Mouse (Mus musculus): ENCODE measurements around the gene Ring1. TPM values are rescaled to one million over a fixed set of nuclear protein-coding genes. Genes with fewer than 3 reads are reported as not detected.

Ring1 gene
- total RNA-seq (2015; ENCODE audit: low replicate concordance) (1.3 and 2.5 TPM in 2 replicates), total RNA-seq (2017; ENCODE audit: low replicate concordance) (1.9 and 2.0 TPM in 2 replicates)

DNA sequence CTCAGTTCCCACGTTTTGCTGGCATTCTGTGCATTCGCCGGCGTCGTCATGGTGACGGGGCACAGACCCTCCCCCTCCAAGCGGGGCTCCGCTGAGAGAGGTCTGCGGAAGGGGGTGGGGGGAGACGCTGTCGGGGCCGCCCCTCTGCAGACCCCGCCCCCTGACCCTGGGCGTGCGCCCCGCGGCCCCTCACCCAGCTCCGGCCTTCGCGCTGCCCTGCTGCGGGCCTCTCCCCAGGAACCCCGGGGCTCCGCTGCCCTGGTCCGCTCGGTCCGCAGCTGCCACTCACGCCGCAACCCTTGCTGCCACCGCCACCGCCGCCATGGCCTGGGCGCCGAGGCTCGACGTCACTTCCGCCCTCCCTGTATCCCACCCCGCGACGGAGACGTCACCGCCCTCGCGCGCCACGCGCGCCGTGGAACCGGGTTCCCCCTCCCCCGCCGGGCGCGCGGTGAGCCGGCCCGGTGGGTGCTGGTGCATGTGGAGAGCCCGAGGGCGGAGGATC, at the start of gene Ring1:
TSS of gene Ring1 (minus strand) at position 364 of the 505 bp plus-strand sequence.
- peak; percentile 59 for ATAC-seq (replicated peaks; ENCODE audit: low FRiP score, poor library complexity, severe bottlenecking)

DNA sequence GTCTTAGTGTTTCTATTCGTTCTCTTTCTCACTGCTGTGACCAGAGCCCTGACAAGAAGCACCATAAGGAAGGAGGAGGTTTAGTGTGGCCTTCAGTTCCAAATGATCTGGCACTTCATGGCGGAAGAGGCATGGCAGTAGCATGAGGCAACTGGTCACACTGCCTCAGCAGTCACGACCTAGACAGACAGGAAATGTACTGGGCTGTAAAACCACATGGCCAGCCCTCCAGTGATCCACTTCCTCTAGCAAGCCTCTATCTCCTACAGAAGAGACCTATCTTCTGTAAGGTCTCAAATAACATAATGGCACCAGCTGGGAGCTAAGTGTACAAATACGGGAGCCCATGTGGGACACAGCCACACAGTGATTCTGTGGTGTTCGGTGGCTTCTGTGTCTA, 47.6 kb upstream of the Ring1 start:
- ATAC-seq (replicated peaks; ENCODE audit: low FRiP score, poor library complexity, severe bottlenecking) = no peak

DNA sequence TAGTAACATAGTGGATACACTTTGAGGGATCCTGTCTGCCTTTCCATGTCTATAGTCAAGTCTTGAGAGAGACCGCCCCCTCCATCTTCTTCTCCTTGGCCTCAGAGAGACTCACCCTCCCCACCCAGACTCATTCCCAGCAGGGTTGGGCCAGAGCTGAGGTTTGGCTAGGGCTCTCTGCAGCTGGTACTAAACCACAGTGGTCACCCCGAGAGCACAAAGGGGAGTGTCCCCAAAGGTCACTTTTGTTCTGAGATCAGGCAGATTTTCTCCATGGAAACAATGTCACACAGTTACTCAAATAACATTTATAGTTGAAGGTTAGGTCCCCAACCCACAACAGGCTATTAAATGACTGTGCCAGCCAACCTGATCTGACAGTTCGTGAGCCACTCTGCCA, 44.4 kb upstream of the Ring1 start:
- ATAC-seq (replicated peaks; ENCODE audit: low FRiP score, poor library complexity, severe bottlenecking) = no peak

DNA sequence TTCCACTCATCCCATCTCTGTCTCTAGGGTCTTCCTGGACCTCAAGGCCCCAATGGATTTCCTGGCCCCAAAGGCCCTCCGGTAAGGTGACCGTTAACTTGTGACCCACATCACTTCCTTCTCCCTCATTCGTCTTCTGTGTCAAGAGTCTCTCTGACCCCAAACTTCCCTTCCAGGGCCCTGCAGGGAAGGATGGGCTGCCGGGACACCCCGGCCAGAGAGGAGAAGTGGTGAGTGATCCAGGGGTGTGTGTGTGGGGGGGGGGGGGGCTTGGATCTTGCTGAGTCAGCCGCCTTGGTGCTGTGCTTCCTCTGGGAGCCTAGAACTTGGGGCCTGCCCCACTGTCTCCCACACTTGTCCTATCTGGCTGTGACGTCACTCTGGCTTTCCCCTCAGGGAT, 32.7 kb upstream of the Ring1 start:
- ATAC-seq (replicated peaks; ENCODE audit: low FRiP score, poor library complexity, severe bottlenecking) = no peak

DNA sequence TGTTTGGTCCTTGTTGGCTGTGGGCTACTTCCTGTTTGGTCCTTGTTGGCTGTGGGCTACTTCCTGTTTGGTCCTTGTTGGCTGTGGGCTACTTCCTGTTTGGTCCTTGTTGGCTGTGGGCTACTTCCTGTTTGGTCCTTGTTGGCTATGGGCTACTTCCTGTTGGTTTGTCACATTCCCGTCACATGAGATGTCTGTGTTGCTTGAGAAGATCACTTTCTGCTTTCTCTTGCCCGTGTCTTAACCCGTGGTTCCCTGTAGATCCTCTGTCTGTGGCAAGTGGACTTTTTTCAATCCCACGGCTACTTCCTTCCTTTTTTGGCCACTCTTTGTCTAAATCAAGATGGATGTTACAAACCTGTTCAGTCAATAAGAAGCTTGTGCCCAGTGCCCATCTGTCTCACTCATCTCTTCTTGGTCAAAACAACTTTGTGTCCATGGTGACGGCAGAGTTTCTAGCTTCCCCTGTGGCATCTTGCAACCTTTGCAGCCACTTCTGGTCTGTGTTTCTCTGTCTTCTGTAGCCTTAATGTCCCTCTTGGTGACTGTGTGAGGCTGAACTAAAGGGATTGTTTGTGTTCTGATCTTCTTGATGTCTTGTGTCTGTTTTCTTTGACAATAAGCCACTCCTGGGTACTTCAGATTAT, 23.0 kb upstream of the Ring1 start:
- no peak for ATAC-seq (replicated peaks; ENCODE audit: low FRiP score, poor library complexity, severe bottlenecking)

DNA sequence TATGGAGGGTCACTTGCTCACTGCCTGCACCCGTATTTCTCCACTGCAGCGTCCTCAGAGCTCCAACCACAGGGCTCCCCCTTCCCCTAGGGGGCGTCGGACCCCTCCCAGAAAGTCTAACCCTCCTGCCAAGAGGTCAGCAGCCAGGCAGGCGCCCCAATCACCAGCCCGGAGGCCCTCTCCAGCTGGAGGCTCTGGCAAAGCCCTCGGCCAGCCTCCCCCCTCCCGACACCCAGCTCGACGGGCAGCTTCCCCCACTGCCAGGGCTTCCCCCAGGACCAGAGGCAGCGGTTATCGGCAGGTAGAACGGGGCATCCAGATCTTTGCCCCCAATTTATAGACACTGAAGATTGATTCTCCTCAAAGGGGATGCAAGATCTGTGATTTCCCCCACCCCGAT, 21.5 kb upstream of the Ring1 start:
- ATAC-seq (replicated peaks; ENCODE audit: low FRiP score, poor library complexity, severe bottlenecking) = no peak

DNA sequence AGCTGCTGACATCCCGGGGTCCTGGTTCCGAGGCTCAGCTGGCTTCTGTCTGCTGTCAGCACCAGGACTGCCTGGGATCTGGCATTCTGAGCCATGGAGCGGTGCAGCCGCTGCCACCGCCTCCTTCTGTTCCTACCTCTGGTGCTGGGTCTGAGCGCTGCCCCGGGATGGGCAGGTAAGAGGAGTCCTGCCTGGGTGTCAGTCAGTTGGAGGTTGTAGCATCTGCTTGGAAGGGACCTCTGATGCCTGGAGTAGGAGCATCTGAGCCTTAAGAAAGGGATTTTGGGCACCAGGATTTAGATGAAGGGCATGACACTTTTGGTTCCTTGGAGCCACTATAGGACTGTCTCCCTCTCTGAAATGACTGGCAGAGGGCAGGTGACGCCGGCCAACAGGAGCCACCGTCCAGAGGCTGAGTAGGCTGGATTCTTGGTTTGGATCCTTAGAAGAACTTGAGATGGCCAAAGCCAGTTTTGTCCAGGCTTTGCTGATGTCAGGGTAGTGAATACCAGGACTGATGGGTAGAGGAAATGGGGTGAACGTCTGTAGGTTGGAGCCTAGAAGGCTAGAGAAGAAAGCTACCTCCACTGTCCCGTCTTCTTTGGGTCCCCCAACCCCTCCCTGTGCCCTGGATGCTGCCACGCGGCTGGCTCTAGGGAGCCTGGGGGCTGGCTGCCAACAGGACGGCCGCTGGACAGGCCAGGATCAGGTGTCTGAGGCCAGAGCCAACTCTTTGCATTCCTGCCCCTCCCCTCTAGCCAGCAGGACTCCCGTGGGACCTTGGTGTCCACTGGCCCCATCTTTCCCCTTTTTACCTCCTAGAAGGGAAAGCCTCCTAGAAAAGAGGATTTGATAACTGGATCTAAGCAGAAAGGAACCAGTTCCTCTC, 15.3 kb upstream of the Ring1 start:
- no peak for ATAC-seq (replicated peaks; ENCODE audit: low FRiP score, poor library complexity, severe bottlenecking)

DNA sequence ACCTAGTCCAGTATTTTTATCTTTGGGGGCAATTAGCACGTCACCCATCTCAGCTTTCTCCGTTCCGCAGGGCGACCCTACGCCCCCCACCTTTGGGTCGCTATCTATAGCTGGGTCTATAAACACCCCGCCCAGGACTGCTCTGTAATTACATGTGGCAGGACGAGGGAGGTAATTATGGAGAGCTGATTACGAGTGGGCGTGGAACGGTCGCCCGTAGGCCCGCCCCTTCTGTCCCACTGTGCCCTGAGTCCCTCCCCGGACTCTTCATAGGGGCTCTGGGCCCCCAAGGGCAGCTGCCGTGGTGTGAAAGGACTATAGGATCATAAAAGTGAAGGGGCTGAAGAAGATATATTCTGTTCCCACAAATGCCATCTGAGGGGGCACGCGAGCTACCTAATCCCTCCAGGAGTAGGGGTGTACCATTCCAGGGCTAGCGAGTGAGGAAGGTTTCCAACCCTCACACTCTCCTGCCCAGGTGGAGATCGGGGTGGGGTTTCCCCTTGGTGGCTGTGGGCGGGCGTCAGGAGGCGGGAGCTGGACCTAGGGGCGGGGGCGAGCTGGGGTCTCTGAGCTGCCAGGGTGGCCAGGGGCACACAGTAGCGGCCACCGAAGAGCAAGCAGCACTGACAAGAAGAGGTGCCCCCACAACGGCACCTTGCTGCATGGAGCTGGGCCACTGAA, 14.5 kb upstream of the Ring1 start, which contains the start of gene Col11a2:
TSS of gene Col11a2 (plus strand) at position 560 of the 684 bp plus-strand sequence.
- no peak for ATAC-seq (replicated peaks; ENCODE audit: low FRiP score, poor library complexity, severe bottlenecking)

DNA sequence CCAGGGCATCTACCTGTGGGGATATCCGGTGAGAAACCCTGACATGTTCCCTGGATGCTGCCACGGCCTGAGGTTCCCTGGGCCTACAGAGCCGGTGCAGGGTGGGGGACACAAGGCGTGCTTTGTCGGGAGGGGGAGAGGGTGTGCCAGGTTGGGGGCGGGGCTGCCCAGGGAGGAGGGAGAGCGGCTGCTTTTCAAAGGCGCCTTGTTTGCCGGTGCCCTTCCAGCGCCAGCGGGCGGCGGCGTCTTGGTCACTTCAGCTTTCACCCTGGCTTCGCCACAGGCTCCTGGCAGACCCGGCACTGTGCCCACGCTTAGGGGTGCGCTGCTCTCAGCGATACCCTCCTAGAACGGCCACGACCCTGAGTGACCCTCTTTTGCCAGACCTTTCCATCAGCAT, 14.0 kb upstream of the Ring1 start:
- no peak for ATAC-seq (replicated peaks; ENCODE audit: low FRiP score, poor library complexity, severe bottlenecking)

DNA sequence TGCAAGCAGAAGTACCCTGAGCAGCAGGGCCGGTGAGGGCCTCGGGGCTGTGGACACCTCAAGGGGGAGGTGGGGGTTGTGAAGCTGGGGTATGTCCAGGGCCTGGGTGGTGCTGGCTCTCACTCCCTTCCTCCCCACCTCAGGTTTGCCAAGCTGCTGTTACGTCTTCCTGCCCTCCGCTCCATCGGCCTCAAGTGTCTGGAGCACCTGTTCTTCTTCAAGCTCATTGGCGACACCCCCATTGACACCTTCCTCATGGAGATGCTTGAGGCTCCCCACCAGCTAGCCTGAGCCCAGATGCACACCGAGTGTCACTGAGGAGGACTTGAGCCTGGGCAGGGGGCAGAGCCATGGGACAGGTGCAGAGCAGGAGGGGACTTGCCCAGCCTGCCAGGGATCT, 12.8 kb upstream of the Ring1 start:
- no peak for ATAC-seq (replicated peaks; ENCODE audit: low FRiP score, poor library complexity, severe bottlenecking)

DNA sequence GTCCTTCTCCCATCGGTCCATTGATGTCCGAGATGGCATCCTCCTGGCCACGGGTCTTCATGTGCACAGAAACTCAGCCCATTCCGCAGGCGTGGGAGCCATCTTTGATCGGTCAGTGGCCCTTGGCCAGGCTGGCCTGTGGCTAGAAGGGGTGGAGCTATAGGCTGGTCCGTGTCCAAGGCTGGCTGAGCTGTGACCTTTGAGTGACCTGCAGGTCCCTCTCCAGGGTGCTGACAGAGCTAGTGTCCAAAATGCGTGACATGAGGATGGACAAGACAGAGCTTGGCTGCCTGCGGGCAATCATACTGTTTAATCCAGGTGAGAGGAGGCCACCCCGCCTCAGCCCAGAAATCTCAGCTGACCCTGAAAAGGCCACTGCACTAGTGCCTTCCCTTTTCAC, 12.2 kb upstream of the Ring1 start:
- no peak for ATAC-seq (replicated peaks; ENCODE audit: low FRiP score, poor library complexity, severe bottlenecking)

DNA sequence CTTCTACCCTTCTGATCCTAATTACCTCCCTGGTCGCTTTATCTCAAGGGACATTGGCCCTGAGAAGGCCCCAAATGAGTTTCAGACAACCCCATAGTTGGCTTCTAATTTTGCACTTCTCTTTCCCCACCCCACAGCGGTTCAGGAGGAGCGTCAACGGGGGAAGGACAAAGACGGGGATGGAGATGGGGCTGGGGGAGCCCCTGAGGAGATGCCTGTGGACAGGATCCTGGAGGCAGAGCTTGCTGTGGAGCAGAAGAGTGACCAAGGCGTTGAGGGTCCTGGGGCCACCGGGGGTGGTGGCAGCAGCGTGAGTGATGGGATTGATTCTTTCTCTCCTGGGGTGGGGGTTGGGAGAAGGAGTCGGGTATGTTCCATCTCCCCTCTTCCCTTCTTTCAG, 11.0 kb upstream of the Ring1 start:
- no peak for ATAC-seq (replicated peaks; ENCODE audit: low FRiP score, poor library complexity, severe bottlenecking)

DNA sequence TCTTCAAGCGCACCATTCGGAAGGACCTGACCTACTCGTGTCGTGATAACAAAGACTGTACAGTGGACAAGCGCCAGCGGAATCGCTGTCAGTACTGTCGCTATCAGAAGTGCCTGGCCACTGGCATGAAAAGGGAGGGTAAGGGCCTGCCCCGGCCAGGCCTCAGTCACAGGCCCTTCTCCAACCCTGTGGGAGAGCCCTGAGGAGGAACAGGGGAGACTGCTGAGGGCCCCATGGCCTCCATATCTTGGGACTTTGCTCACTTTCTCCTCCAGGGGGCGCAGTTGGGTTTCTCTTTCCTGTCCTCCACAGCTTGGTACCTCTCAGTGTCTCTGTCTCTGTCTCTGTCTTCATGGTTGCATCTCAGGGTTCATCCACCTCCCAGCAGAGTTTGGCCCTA, 9.6 kb upstream of the Ring1 start:
- peak; percentile 54 for ATAC-seq (replicated peaks; ENCODE audit: low FRiP score, poor library complexity, severe bottlenecking)

DNA sequence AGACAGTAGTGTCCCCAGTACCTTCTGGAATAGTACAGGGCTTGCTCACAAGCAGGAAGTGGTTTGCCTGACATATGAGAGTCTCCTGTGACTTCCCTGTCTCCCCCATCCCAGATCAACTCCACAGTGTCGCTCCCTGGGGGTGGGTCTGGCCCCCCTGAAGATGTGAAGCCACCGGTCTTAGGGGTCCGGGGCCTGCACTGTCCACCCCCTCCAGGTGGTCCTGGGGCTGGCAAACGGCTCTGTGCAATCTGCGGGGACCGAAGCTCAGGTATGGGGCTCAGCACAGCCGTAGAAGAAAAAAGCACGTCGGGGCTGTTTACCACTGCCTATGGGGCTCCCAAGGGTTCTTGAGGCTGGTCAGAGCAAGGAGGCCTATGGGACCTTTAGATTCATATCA, 9.0 kb upstream of the Ring1 start:
- ATAC-seq (replicated peaks; ENCODE audit: low FRiP score, poor library complexity, severe bottlenecking) = no peak

DNA sequence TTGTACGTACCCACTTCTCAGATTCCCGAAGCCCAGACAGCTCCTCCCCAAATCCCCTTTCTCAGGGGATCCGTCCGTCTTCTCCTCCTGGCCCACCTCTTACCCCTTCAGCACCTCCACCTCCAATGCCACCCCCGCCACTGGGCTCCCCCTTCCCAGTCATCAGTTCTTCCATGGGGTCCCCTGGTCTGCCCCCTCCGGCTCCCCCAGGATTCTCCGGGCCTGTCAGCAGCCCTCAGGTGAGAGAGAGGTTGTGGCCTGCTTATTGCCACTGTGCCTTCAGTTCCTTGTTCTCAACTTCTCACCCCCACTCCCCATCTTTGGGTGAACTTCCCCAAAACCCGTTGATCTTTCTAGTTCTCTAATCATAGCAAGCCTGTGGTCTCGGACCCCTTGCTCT, 8.3 kb upstream of the Ring1 start:
- ATAC-seq (replicated peaks; ENCODE audit: low FRiP score, poor library complexity, severe bottlenecking) = no peak

DNA sequence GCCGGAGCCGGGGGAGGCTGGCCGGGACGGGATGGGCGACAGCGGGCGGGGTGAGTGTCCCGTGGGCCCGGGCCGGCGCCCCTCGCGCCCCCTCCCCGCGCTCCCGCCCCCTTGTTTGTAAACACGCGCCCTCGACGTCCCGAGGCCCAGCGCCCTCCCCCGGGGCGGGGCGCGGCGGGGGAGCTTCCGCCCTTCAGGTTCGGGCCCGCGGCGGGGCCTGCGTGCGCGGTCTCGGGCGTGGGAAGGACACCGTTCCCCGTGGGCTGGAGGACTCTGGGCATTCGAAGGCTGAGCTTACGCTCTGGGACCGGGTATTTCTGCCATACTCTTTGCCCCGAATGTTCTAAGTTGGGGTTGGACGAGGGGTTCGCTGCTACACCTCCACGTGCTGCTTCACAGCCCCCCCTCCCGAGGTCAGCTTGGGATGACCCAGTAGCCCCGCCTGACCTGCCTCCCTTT, 7.7 kb upstream of the Ring1 start:
- peak; percentile 30; the same call in 1 of the 2 replicates for ATAC-seq (replicated peaks; ENCODE audit: low FRiP score, poor library complexity, severe bottlenecking)

DNA sequence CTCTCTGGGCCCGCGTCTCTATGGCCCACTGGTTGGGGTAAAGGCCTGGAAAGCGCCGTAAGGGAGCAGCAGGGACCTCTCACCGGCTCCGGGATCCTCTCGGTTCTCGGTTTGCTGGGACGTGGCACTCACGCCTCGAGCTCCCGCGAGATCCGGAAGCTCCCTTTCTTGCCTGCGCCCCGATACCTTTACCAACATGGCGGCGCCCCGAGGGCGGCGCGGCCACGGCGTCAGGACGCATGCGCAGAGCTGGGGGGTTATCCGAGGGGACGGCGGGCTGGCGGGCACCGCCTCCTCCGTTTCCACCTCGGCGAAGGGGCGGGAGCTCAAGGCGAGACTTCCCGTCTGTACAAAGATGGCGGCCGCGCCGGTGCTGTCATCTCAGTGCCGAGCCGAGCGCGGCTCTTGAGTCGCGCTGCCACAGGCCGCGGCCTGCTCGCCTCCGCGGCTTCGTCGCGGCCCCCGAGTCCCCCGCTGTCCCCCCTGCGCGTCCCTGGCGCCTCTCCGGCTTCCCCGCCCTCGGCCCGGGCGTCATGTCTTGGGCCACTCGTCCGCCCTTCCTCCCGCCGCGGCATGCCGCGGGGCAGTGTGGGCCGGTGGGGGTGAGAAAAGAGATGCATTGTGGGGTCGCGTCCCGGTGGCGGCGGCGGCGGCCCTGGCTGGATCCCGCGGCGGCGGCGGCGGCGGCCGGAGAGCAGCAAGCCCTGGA, 7.1 kb upstream of the Ring1 start, which contains the start of the genes Slc39a7 and Rxrb:
TSS of gene Slc39a7 (minus strand) at position 218 of the 709 bp plus-strand sequence.
TSS of gene Rxrb (plus strand) at position 348 of the 709 bp plus-strand sequence.
- peak; percentile 78 for ATAC-seq (replicated peaks; ENCODE audit: low FRiP score, poor library complexity, severe bottlenecking)

DNA sequence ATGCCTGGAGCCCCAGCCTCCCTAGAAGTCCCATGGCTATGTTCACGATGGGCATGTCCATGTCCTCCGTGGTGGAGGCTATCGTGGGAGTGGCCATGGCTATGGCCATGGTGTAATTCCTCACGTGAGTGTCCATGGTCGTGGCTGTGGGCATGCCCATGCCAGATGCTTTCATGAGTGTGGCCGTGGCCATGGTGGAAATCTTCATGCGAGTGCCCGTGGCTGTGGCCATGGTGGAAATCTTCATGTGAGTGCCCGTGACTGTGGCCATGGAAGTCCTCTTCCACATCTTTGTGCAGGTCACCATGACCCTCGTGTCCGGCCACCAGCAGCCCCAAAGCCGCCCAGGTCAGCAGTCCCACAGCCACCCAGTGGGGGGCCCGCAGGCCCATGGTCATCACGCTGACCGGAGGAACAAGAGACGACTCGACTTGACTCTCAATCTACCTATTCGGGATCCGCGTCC, 6.4 kb upstream of the Ring1 start:
- peak; percentile 5; the same call in 1 of the 2 replicates for ATAC-seq (replicated peaks; ENCODE audit: low FRiP score, poor library complexity, severe bottlenecking)

DNA sequence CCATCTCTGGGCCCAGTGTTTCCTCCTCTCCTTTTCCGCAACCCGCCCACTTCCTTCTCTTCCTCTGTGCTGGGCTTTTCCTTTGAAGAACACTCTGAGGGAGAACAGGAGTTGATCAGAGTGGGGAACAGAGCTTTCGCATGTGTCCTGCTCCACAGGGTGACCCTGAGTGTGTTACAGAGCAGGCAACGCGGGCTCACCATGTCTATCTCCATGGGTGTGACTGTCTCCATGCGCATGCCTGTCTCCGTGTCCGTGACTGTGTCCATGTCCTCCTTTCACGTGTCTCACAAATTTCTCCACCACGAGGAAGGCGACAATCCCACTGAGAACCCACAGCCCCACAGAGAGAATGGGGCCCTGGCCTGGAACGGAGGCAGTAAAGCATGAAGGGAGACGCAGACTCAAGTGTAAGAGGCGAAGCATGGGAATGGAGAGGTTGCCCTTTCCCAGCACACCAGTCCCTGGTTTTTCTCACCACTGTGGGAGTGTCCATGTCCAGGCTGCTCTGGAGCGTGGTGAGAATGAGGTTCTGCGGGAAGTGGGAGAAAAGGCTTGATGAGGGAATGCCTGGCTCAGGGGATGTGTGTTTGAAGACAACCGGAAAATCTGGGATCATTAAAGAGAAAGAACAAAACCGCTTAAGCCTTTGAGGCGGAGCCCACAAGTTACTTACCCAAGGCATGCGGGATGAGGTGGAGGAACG, 5.6 kb upstream of the Ring1 start:
- ATAC-seq (replicated peaks; ENCODE audit: low FRiP score, poor library complexity, severe bottlenecking) = no peak
